Mouse (Mus musculus): Measurements from ENCODE around the gene Zpbp. TPM values are rescaled to one million over a fixed set of nuclear protein-coding genes. Genes with fewer than 3 reads are reported as not detected.

The Zpbp gene
- 0.41 and 0.83 TPM in 2 replicates for polyA plus RNA-seq (2014; fragmentation: Nextera tagmentation; extraction: Ambion mirVana)

DNA sequence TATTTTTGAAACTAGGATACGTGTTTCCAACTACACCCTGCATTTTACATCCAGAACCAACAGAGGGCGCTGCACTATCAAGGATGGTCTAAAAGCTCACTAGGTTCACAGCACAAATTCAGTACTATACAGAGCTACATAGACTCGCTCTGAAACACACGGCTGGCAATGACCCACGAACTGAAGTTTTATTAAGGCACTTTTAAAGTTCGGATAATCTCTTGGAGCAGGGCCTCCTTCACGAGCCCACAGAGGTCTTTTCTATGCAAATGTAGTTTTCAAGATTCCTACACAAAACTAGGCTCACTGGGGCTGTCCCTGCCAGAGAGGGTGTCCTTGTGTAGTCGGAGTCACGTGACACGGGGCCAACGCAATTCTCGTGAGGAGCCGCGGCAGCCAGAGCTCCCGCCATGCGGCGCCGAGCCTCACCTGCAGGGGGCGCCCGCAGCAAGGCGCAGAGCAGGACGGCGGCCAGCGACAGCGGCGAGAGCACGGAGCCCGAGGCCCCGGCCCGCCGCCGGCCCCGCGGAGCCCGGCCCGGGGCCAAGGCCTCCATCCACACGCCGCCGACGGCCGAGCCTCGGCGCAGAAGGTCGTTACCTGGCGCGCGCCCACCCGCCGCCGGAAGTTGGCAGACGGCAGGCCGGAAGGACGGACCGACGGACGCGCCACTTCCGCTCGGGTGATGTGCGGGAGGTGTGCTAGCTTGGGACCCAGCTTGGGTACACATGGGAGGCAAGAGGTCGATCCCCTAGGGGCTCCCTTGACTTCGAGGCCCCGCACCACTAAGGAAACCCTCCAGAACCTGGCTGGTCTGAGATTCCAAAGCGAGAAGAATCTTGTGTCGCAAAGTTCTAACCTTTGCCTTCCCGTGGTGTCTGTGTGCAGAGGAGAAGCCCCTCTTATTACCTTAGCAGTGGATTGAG lies at the start of gene Zpbp, which contains the start of gene Spata48:
TSS of gene Zpbp (minus strand) at position 774 of the 926 bp plus-strand sequence.
TSS of gene Spata48 (plus strand) at position 460 of the 926 bp plus-strand sequence.
- Histone ChIP-seq H3K9me3 (ENCODE audit: control insufficient read depth, low read length) (no peaks in the 10 kb centered on the region), H3K27me3 (ENCODE audit: control insufficient read depth, insufficient read depth, low read length) (no peaks in the 10 kb centered on the region), H3K36me3 (ENCODE audit: control insufficient read depth, insufficient read depth, low read length) (no peaks in the 10 kb centered on the region), H3K27ac (replicated peaks; ENCODE audit: low read depth, low read length) (no peak within 1 kb of the TSS), H3K9ac (ENCODE audit: low read length) (peak within 1 kb of the TSS; percentile 61), H3K4me3 (ENCODE audit: low read depth, low read length) (peak within 1 kb of the TSS; percentile 44), H3K4me2 (ENCODE audit: low read depth, severe bottlenecking) (peak within 1 kb of the TSS; percentile 52), H3K4me1 (ENCODE audit: control insufficient read depth, insufficient read depth, low read length) (no peaks in the 10 kb centered on the region)
- WGBS = 3% methylated on average over 64 of the region's 66 CpGs
- DNase-seq (ENCODE audit: low spot score) = peak; percentile 92
- ATAC-seq (ENCODE audit: insufficient number of reproducible peaks, low FRiP score, low TSS enrichment, low read depth) = peak; percentile 97

DNA sequence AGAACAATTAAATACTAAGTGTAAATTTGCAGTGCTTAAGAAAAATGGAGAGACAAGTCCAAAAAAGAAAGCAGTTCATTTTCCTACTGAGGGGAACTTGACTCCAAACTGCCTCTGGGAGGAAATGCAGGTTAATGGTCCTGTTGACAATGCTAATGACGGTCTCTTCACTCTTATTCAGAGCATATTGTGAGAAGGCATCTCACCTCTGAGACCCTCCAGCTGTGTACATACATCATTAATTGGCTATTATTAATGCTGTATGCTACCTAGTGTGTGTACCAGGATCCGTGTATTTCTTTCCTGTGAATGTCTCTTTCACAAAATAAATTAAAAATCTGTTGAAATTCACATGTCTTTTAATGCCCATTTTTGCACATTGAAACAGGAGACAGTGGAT lies 47.2 kb upstream of the Zpbp start:
- no peak for ATAC-seq (ENCODE audit: insufficient number of reproducible peaks, low FRiP score, low TSS enrichment, low read depth)
- H3K4me1 ChIP-seq (ENCODE audit: control insufficient read depth, insufficient read depth, low read length) = no peaks in the 10 kb centered on the region
- no peak for DNase-seq (ENCODE audit: low spot score)
- 79% methylated on average over 2 of the region's 2 CpGs for WGBS
- no peak overlapping the region for H3K4me2 ChIP-seq (ENCODE audit: low read depth, severe bottlenecking)
- H3K9me3 ChIP-seq (ENCODE audit: control insufficient read depth, low read length) = no peaks in the 10 kb centered on the region
- no peak overlapping the region for H3K9ac ChIP-seq (ENCODE audit: low read length)
- H3K36me3 ChIP-seq (ENCODE audit: control insufficient read depth, insufficient read depth, low read length) = no peaks in the 10 kb centered on the region
- no peak overlapping the region for H3K27ac ChIP-seq (replicated peaks; ENCODE audit: low read depth, low read length)
- H3K4me3 ChIP-seq (ENCODE audit: low read depth, low read length) = no peak overlapping the region
- no peaks in the 10 kb centered on the region for H3K27me3 ChIP-seq (ENCODE audit: control insufficient read depth, insufficient read depth, low read length)

DNA sequence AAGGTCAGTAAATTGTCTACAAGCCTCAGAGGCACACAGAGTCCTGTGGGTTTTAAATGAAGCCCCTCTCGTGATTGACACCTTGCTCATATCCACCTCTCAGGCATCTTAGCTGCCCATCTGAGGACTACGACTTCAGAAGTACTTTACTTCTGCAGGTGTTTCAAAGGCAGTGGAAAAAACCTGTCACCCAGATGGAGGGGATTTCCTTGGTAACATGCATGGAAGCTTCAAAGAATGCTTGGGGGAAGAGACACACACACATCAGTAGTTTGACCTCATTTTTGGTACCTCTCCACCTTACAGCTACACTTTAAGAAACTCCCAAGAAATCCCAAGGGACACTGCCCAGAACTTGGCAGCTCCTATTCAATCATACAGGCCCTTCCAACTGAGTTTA lies 44.0 kb upstream of the Zpbp start:
- ATAC-seq (ENCODE audit: insufficient number of reproducible peaks, low FRiP score, low TSS enrichment, low read depth) = no peak
- Histone ChIP-seq H3K9ac (ENCODE audit: low read length) (no peak overlapping the region), H3K4me2 (ENCODE audit: low read depth, severe bottlenecking) (no peak overlapping the region), H3K27ac (replicated peaks; ENCODE audit: low read depth, low read length) (no peak overlapping the region), H3K9me3 (ENCODE audit: control insufficient read depth, low read length) (no peaks in the 10 kb centered on the region), H3K27me3 (ENCODE audit: control insufficient read depth, insufficient read depth, low read length) (no peaks in the 10 kb centered on the region), H3K4me3 (ENCODE audit: low read depth, low read length) (no peak overlapping the region), H3K4me1 (ENCODE audit: control insufficient read depth, insufficient read depth, low read length) (no peaks in the 10 kb centered on the region), H3K36me3 (ENCODE audit: control insufficient read depth, insufficient read depth, low read length) (no peaks in the 10 kb centered on the region)
- WGBS = 78% methylated on average over 2 of the region's 2 CpGs
- DNase-seq (ENCODE audit: low spot score) = no peak

DNA sequence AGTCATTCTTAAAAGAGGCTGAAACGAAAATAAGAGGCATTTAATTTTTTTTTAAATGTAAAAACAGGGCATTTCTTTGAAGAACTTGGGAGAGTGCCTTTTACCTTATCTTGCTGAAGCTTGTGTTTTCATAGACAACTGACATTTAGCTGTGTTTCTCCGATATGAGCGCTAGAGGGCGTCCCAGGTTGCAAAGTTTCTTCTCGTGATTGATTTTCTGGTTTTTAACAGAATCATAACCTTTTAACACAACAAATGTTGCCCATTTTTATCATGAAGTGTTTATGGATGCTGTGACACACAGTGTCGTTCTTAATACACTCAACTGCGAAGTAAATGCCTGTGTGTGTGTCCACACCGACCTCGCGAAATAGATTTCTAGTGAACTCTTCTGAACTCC lies 37.7 kb upstream of the Zpbp start:
- WGBS = 22% methylated on average over 10 of the region's 10 CpGs
- Histone ChIP-seq H3K27ac (replicated peaks; ENCODE audit: low read depth, low read length) (no peak overlapping the region), H3K9ac (ENCODE audit: low read length) (no peak overlapping the region), H3K4me1 (ENCODE audit: control insufficient read depth, insufficient read depth, low read length) (no peaks in the 10 kb centered on the region), H3K27me3 (ENCODE audit: control insufficient read depth, insufficient read depth, low read length) (no peaks in the 10 kb centered on the region), H3K9me3 (ENCODE audit: control insufficient read depth, low read length) (no peaks in the 10 kb centered on the region), H3K4me2 (ENCODE audit: low read depth, severe bottlenecking) (no peak overlapping the region), H3K36me3 (ENCODE audit: control insufficient read depth, insufficient read depth, low read length) (no peaks in the 10 kb centered on the region), H3K4me3 (ENCODE audit: low read depth, low read length) (no peak overlapping the region)
- ATAC-seq (ENCODE audit: insufficient number of reproducible peaks, low FRiP score, low TSS enrichment, low read depth) (no peak), DNase-seq (ENCODE audit: low spot score) (peak; percentile 42)

DNA sequence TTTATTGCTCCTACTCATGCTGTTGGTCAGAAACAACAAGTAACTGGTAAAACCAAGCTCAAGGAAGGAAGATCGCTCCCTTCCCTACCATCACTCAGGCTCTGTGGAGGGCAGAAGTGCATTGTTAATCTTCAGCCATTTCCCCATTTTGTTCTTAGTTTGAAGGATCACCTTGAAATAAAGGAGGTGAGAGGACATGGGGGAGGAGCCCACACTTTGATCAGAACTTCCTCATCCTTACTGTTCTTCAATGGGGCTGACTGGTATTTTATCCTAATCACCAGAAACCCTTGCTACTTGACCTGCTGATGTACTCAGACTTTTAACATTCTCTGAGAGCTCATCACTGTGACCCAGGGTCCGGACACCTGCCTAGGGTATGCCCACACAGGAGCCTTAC lies 33.5 kb upstream of the Zpbp start:
- H3K9ac ChIP-seq (ENCODE audit: low read length) = no peak overlapping the region
- no peaks in the 10 kb centered on the region for H3K36me3 ChIP-seq (ENCODE audit: control insufficient read depth, insufficient read depth, low read length)
- no peaks in the 10 kb centered on the region for H3K4me1 ChIP-seq (ENCODE audit: control insufficient read depth, insufficient read depth, low read length)
- no peaks in the 10 kb centered on the region for H3K27me3 ChIP-seq (ENCODE audit: control insufficient read depth, insufficient read depth, low read length)
- H3K27ac ChIP-seq (replicated peaks; ENCODE audit: low read depth, low read length) = no peak overlapping the region
- H3K4me2 ChIP-seq (ENCODE audit: low read depth, severe bottlenecking) = no peak overlapping the region
- DNase-seq (ENCODE audit: low spot score) (no peak), ATAC-seq (ENCODE audit: insufficient number of reproducible peaks, low FRiP score, low TSS enrichment, low read depth) (no peak)
- no peaks in the 10 kb centered on the region for H3K9me3 ChIP-seq (ENCODE audit: control insufficient read depth, low read length)
- 82% methylated on average over 2 of the region's 2 CpGs for WGBS
- H3K4me3 ChIP-seq (ENCODE audit: low read depth, low read length) = no peak overlapping the region

DNA sequence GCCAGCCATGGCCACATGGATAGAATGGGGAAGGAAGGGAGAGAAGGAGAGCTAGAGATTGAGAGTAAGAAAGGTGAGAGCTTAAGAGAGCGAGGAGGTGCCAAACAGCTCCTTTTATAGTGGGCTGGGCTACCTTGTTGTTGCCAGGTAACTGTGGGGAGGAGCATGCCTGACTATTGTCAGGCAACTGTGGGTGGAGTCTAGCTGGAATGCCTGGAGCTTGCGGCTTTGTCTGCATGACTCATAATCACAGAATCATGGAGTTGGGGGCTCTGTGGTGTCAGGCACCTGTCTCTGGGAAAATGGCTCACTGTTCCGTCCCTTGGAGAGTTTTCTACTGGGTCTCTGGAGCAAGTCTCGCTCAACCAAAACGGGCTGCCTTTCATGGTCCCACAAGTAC lies 29.8 kb upstream of the Zpbp start:
- ATAC-seq (ENCODE audit: insufficient number of reproducible peaks, low FRiP score, low TSS enrichment, low read depth) (no peak), DNase-seq (ENCODE audit: low spot score) (no peak)
- Histone ChIP-seq H3K27ac (replicated peaks; ENCODE audit: low read depth, low read length) (no peak overlapping the region), H3K4me2 (ENCODE audit: low read depth, severe bottlenecking) (no peak overlapping the region), H3K9me3 (ENCODE audit: control insufficient read depth, low read length) (no peaks in the 10 kb centered on the region), H3K36me3 (ENCODE audit: control insufficient read depth, insufficient read depth, low read length) (no peaks in the 10 kb centered on the region), H3K4me1 (ENCODE audit: control insufficient read depth, insufficient read depth, low read length) (no peaks in the 10 kb centered on the region), H3K9ac (ENCODE audit: low read length) (no peak overlapping the region), H3K27me3 (ENCODE audit: control insufficient read depth, insufficient read depth, low read length) (no peaks in the 10 kb centered on the region), H3K4me3 (ENCODE audit: low read depth, low read length) (no peak overlapping the region)
- 66% methylated on average over 5 of the region's 5 CpGs for WGBS

DNA sequence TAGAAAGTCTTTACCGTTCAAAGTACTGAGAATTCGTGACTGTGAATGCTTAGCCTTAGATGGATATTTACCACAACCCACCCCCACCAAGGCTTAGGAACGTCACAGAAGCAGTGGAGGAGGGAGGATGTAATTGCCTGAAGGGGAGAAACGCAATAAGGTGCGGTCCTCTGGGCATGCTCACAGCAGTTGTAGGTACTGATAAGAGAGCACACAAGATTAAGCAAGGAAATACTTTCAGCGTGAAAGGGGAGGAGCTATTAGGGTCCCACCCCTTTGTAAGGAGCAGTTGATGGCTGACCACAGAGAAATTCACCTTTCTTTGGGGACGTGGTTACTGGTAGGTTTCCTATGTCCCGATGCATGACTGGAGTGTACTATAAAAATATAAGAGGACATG lies 22.2 kb upstream of the Zpbp start:
- Histone ChIP-seq H3K9me3 (ENCODE audit: control insufficient read depth, low read length) (no peaks in the 10 kb centered on the region), H3K4me3 (ENCODE audit: low read depth, low read length) (no peak overlapping the region), H3K9ac (ENCODE audit: low read length) (no peak overlapping the region), H3K27me3 (ENCODE audit: control insufficient read depth, insufficient read depth, low read length) (no peaks in the 10 kb centered on the region), H3K4me2 (ENCODE audit: low read depth, severe bottlenecking) (no peak overlapping the region), H3K27ac (replicated peaks; ENCODE audit: low read depth, low read length) (no peak overlapping the region), H3K4me1 (ENCODE audit: control insufficient read depth, insufficient read depth, low read length) (no peaks in the 10 kb centered on the region), H3K36me3 (ENCODE audit: control insufficient read depth, insufficient read depth, low read length) (no peaks in the 10 kb centered on the region)
- 49% methylated on average over 8 of the region's 8 CpGs for WGBS
- DNase-seq (ENCODE audit: low spot score) = no peak
- no peak for ATAC-seq (ENCODE audit: insufficient number of reproducible peaks, low FRiP score, low TSS enrichment, low read depth)

DNA sequence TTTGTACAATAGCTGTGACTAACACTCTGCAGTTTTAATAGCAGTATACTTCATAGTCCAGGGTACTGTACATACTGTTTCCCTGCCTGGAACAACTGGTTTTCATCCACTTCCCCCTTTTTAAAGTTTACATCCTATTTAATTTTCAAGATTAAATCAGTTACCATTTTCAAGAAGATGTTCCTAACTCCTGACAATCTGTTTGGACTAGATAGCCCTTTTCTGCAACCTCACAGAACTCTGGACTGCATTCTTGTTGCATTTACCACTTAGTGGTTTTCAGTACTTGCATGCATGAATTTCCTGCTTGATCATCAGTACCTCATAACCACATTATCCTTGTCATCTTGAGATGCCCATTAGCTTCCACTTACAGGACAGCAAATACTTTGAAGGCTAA lies 6.7 kb upstream of the Zpbp start:
- no peak overlapping the region for H3K27ac ChIP-seq (replicated peaks; ENCODE audit: low read depth, low read length)
- ATAC-seq (ENCODE audit: insufficient number of reproducible peaks, low FRiP score, low TSS enrichment, low read depth) = no peak

More for the DNA sequence above, 6.7 kb upstream of the Zpbp start:
- Histone ChIP-seq H3K4me2 (ENCODE audit: low read depth, severe bottlenecking) (no peak overlapping the region), H3K36me3 (ENCODE audit: control insufficient read depth, insufficient read depth, low read length) (no peaks in the 10 kb centered on the region), H3K4me3 (ENCODE audit: low read depth, low read length) (no peak overlapping the region), H3K27me3 (ENCODE audit: control insufficient read depth, insufficient read depth, low read length) (no peaks in the 10 kb centered on the region), H3K9me3 (ENCODE audit: control insufficient read depth, low read length) (no peaks in the 10 kb centered on the region), H3K9ac (ENCODE audit: low read length) (no peak overlapping the region), H3K4me1 (ENCODE audit: control insufficient read depth, insufficient read depth, low read length) (no peaks in the 10 kb centered on the region)
- no peak for DNase-seq (ENCODE audit: low spot score)

All from limb, embryonic 11.5 days (tissue).